Mouse (Mus musculus) heart, embryonic 14.5 days (tissue): ENCODE data around the gene Rarg. TPM values are rescaled to one million over a fixed set of nuclear protein-coding genes. Genes with fewer than 3 reads are reported as not detected.

Experiments used
- ATAC-seq: fragments of 200-750 bp; cut with Nextera tagmentation; 2 replicates; pipeline ENCODE4 v1.8.0; 2017; ENCODE audit warnings: low read depth, moderate TSS enrichment; ENCODE audit not compliant: insufficient number of reproducible peaks, insufficient read depth, low FRiP score
- H3K27ac ChIP-seq, 2 experiments: fragments of 200-500 bp in 1 of 2; fragments of 300-500 bp in 1 of 2; sonication (generic) in 1 of 2; replicated peaks in 1 of 2; 2 replicates each; pipeline ENCODE4 v1.5.1; 2012 to 2014; ENCODE audit warnings: low read depth in 2 of 2, low read length in 2 of 2, control low read depth in 1 of 2, mild to moderate bottlenecking in 1 of 2, mixed read lengths in 1 of 2; ENCODE audit not compliant: control insufficient read depth in 1 of 2, insufficient read depth in 1 of 2
- H3K27me3 ChIP-seq: fragments of 300-500 bp; sonication (generic); 2 replicates; pipeline ENCODE4 v1.6.1; 2014; ENCODE audit warnings: mild to moderate bottlenecking, low read length, control low read depth; ENCODE audit not compliant: control insufficient read depth, insufficient read depth
- H3K36me3 ChIP-seq: fragments of 300-500 bp; sonication (generic); 2 replicates; pipeline ENCODE4 v1.6.1; 2014; ENCODE audit warnings: mild to moderate bottlenecking, control low read depth, low read length, mixed read lengths; ENCODE audit not compliant: control insufficient read depth, insufficient read depth
- H3K4me1 ChIP-seq, 2 experiments: fragments of 200-500 bp in 1 of 2; fragments of 300-500 bp in 1 of 2; sonication (generic) in 1 of 2; 2 replicates each; pipeline ENCODE4 v1.6.1; 2012 to 2014; ENCODE audit warnings: low read length in 2 of 2, control low read depth in 1 of 2, mixed read lengths in 1 of 2; ENCODE audit not compliant: control insufficient read depth in 2 of 2, insufficient read depth in 2 of 2
- H3K4me2 ChIP-seq: fragments of 300-500 bp; sonication (generic); 2 replicates; pipeline ENCODE4 v1.6.1; 2014; ENCODE audit warnings: mild to moderate bottlenecking, low read length
- H3K4me3 ChIP-seq, 2 experiments: fragments of 200-500 bp in 1 of 2; fragments of 300-500 bp in 1 of 2; sonication (generic) in 1 of 2; 2 replicates each; pipeline ENCODE4 v1.5.1; 2012 to 2014; ENCODE audit warnings: low read length in 2 of 2, mild to moderate bottlenecking in 2 of 2, control low read depth in 1 of 2, low read depth in 1 of 2, moderate library complexity in 1 of 2; ENCODE audit not compliant: control insufficient read depth in 1 of 2, insufficient read depth in 1 of 2
- H3K9ac ChIP-seq: fragments of 300-500 bp; sonication (generic); 2 replicates; pipeline ENCODE4 v1.6.1; 2014; ENCODE audit warnings: mild to moderate bottlenecking, low read length
- H3K9me3 ChIP-seq: fragments of 300-500 bp; sonication (generic); 2 replicates; pipeline ENCODE4 v1.6.1; 2016; ENCODE audit warnings: low read length, control low read depth; ENCODE audit not compliant: control insufficient read depth
- WGBS: fragments of 180-500 bp; shearing (Covaris S2); extraction: QIAGEN DNeasy Blood & Tissue Kit; methylation state at CpG from one replicate; pipeline ENCODE4 v1.1.7; 2014; 5-methylcytosine and 5-hydroxymethylcytosine counted together
- polyA plus RNA-seq: library from polyadenylated mRNA; unstranded; fragments of >200 nt; fragmentation: Nextera tagmentation; extraction: Ambion mirVana; gene quantifications from 2 replicates; pipeline ENCODE4 v1.2.1, GENCODE M21; 2014

The Rarg gene
- polyA plus RNA-seq: 6.7 and 7.6 TPM in 2 replicates

GRCm38 (mm10) chr15:102257202-102258075 is at the start of gene Rarg:
Gene Rarg, minus strand, starts transcription at chr15:102257517.
- peaks cover 0 to 12% of the 10 kb centered on the region in 2 experiments; a peak in 2 of 4 replicates for H3K4me1 ChIP-seq
- ATAC-seq: peak; percentile 41
- peak within 1 kb of the TSS; percentile 81 for H3K4me2 ChIP-seq

GRCm38 (mm10) chr15:102302542-102302941 is 45.2 kb upstream of the Rarg start:
- H3K36me3 ChIP-seq: peaks cover 80% of the 10 kb centered on the region
- H3K9ac ChIP-seq: no peak overlapping the region
- H3K4me3 ChIP-seq: no peak overlapping the region
- H3K4me2 ChIP-seq: no peak overlapping the region
- peak; percentile 85 for ATAC-seq
- H3K27me3 ChIP-seq: no peaks in the 10 kb centered on the region
- peak overlapping the region; percentile 27 to 50; a peak in 1 of 4 replicates for H3K27ac ChIP-seq
- no peaks in the 10 kb centered on the region for H3K9me3 ChIP-seq
- 30% methylated on average over 6 of the region's 6 CpGs for WGBS
- no peaks in the 10 kb centered on the region for H3K4me1 ChIP-seq

More at GRCm38 (mm10) chr15:102257202-102258075, at the start of gene Rarg:
- Histone ChIP-seq H3K36me3 (no peaks in the 10 kb centered on the region), H3K9me3 (no peaks in the 10 kb centered on the region), H3K4me3 (peak within 1 kb of the TSS; percentile 50 to 51), H3K27me3 (peaks cover 55% of the 10 kb centered on the region), H3K27ac (peak within 1 kb of the TSS; percentile 37 to 40; a peak in 3 of 4 replicates), H3K9ac (peak within 1 kb of the TSS; percentile 67)
- 1% methylated on average over 36 of the region's 46 CpGs for WGBS

- WGBS: 6% methylated on average over 23 of the region's 24 CpGs
- Histone ChIP-seq H3K27me3 (no peaks in the 10 kb centered on the region), H3K27ac (no peak overlapping the region), H3K36me3 (peaks cover 33% of the 10 kb centered on the region), H3K9me3 (no peaks in the 10 kb centered on the region), H3K4me1 (0 out of 4 replicates have a peak, but pooled peaks cover 0 to 4% of the 10 kb centered on the region in 2 experiments), H3K9ac (peak overlapping the region; percentile 72), H3K4me2 (peak overlapping the region; percentile 92), H3K4me3 (peak overlapping the region; percentile 71 to 95)
- 0 out of 2 replicates have a peak, but pooled peaks have one; percentile 16 for ATAC-seq
These were observed 39.2 kb upstream of the Rarg start for GRCm38 (mm10) chr15:102296368-102297006.

- H3K27me3 ChIP-seq: no peaks in the 10 kb centered on the region
- ATAC-seq: peak; percentile 91
- H3K4me3 ChIP-seq: peak within 1 kb of the TSS; percentile 71 to 95
- H3K4me2 ChIP-seq: peak within 1 kb of the TSS; percentile 92
- H3K9me3 ChIP-seq: no peaks in the 10 kb centered on the region
- H3K4me1 ChIP-seq: 0 out of 4 replicates have a peak, but pooled peaks cover 0 to 4% of the 10 kb centered on the region in 2 experiments
- H3K27ac ChIP-seq: no peak within 1 kb of the TSS
- 8% methylated on average over 25 of the region's 25 CpGs for WGBS
- H3K9ac ChIP-seq: peak within 1 kb of the TSS; percentile 72
- peaks cover 26% of the 10 kb centered on the region for H3K36me3 ChIP-seq
These were observed 38.5 kb upstream of the Rarg start, which contains the start of gene Espl1 for GRCm38 (mm10) chr15:102295633-102296367. Gene Espl1, plus strand, starts transcription at chr15:102296266.

- no peak overlapping the region for H3K9ac ChIP-seq
- H3K4me2 ChIP-seq: no peak overlapping the region
- 0 out of 2 replicates have a peak, but pooled peaks cover 4% of the 10 kb centered on the region for H3K36me3 ChIP-seq
- ATAC-seq: no peak
- H3K27me3 ChIP-seq: no peaks in the 10 kb centered on the region
- H3K27ac ChIP-seq: no peak overlapping the region
- no peak overlapping the region for H3K4me3 ChIP-seq
- peaks cover 0 to 3% of the 10 kb centered on the region in 2 experiments; a peak in 1 of 4 replicates for H3K4me1 ChIP-seq
- H3K9me3 ChIP-seq: no peaks in the 10 kb centered on the region
These were observed 30.1 kb upstream of the Rarg start for GRCm38 (mm10) chr15:102287395-102287794.

GRCm38 (mm10) chr15:102283648-102284047 is 26.3 kb upstream of the Rarg start:
- ATAC-seq: no peak
- WGBS: 61% methylated on average over 3 of the region's 3 CpGs
- no peaks in the 10 kb centered on the region for H3K27me3 ChIP-seq
- peaks cover 11 to 19% of the 10 kb centered on the region in 2 experiments for H3K4me1 ChIP-seq
- no peaks in the 10 kb centered on the region for H3K9me3 ChIP-seq
- no peak overlapping the region for H3K4me2 ChIP-seq
- no peak overlapping the region for H3K27ac ChIP-seq
- no peak overlapping the region for H3K9ac ChIP-seq
- no peak overlapping the region for H3K4me3 ChIP-seq
- peaks cover 25% of the 10 kb centered on the region for H3K36me3 ChIP-seq
